Mouse (Mus musculus) limb, embryonic 10.5 days (tissue): ENCODE measurements at regions not wholly inside any gene's neighbourhood (a gene's known extent, or its start where the extent isn't known, plus 50 kb on each side); places are given as distances from the start of the nearest gene placed in this dataset.

Source experiments
- DNase-seq: peaks from one replicate; pipeline ENCODE4 v3.0.0-alpha.2; 2017; ENCODE audit warnings: low spot score
- H3K27ac ChIP-seq: fragments of 300-500 bp; sonication (generic); 2 replicates; pipeline ENCODE4 v1.5.1; 2016; ENCODE audit warnings: mild to moderate bottlenecking
- H3K27me3 ChIP-seq: fragments of 300-500 bp; sonication (generic); 2 replicates; pipeline ENCODE4 v1.6.1; 2016; ENCODE audit warnings: low read depth, mild to moderate bottlenecking; ENCODE audit not compliant: poor library complexity, severe bottlenecking
- H3K36me3 ChIP-seq: fragments of 300-500 bp; sonication (generic); 2 replicates; pipeline ENCODE4 v1.6.1; 2016; ENCODE audit warnings: mild to moderate bottlenecking, moderate library complexity
- H3K4me1 ChIP-seq: fragments of 300-500 bp; sonication (generic); 2 replicates; pipeline ENCODE4 v1.6.1; 2016
- H3K4me3 ChIP-seq: fragments of 300-500 bp; sonication (generic); 2 replicates; pipeline ENCODE4 v1.5.1; 2016; ENCODE audit warnings: mild to moderate bottlenecking, moderate library complexity
- H3K9me3 ChIP-seq: fragments of 300-500 bp; sonication (generic); replicated peaks from 2 replicates; pipeline ENCODE4 v1.6.1; 2016; ENCODE audit warnings: mild to moderate bottlenecking
- WGBS: fragments of 180-500 bp; shearing (Covaris S2); methylation state at CpG from one replicate; pipeline ENCODE4 v1.1.7; 2016; 5-methylcytosine and 5-hydroxymethylcytosine counted together

- H3K27me3 ChIP-seq, result no peaks in the 10 kb centered on the region
- peaks cover 21% of the 10 kb centered on the region for H3K4me1 ChIP-seq
- peak overlapping the region; percentile 42; the same call in 1 of the 2 replicates for H3K27ac ChIP-seq
- H3K9me3 ChIP-seq, result no peaks in the 10 kb centered on the region
- H3K4me3 ChIP-seq, result no peak overlapping the region
- H3K36me3 ChIP-seq, result no peaks in the 10 kb centered on the region
- DNase-seq, result no peak
- 50% methylated on average over 4 of the region's 4 CpGs for WGBS
These were observed 89.7 kb upstream of the Lpar1 start for GRCm38 (mm10) chr4:58643371-58643770.

- Histone ChIP-seq H3K4me1 (peaks cover 14% of the 10 kb centered on the region), H3K27me3 (no peaks in the 10 kb centered on the region), H3K27ac (no peak overlapping the region), H3K9me3 (no peaks in the 10 kb centered on the region), H3K36me3 (no peaks in the 10 kb centered on the region), H3K4me3 (no peak overlapping the region)
- DNase-seq, result no peak
- 92% methylated on average over 10 of the region's 10 CpGs for WGBS
These were observed 88.5 kb upstream of the Lpar1 start for GRCm38 (mm10) chr4:58642236-58642635.

DNA sequence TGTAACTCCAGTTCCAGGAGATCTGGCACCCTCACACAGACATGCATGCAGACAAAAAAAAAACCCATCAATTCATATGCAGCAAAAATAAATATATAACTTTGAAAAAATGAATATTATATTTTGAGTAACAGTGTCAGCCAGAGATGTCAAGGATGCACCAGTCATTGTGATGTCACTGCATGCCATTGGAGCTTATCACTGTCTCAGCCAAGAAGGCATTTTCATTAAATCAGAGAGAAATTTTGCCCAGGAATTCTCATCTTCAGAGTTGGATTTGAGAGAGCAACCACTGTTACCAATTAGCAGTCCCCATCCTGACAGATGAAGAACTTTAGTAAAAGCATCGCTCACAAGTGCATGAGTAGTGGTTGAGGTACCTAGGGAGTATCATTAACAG is 79.0 kb upstream of the Lpar1 start:
- Histone ChIP-seq H3K27ac (peak overlapping the region; percentile 81), H3K4me3 (no peak overlapping the region), H3K9me3 (no peaks in the 10 kb centered on the region), H3K27me3 (no peaks in the 10 kb centered on the region), H3K36me3 (peaks cover 7% of the 10 kb centered on the region), H3K4me1 (peaks cover 49% of the 10 kb centered on the region)
- 66% methylated on average over 1 of the region's 1 CpGs for WGBS
- no peak for DNase-seq

GRCm38 (mm10) chr4:58631415-58631814 is 77.7 kb upstream of the Lpar1 start:
- Histone ChIP-seq H3K4me3 (no peak overlapping the region), H3K36me3 (peaks cover 7% of the 10 kb centered on the region), H3K9me3 (no peaks in the 10 kb centered on the region), H3K27ac (peak overlapping the region; percentile 81), H3K4me1 (peaks cover 56% of the 10 kb centered on the region), H3K27me3 (no peaks in the 10 kb centered on the region)
- DNase-seq, result peak; percentile 59
- WGBS, result 25% methylated on average over 4 of the region's 4 CpGs

- 57% methylated on average over 7 of the region's 7 CpGs for WGBS
- H3K36me3 ChIP-seq, result peaks cover 7% of the 10 kb centered on the region
- H3K4me3 ChIP-seq, result no peak overlapping the region
- no peak for DNase-seq
- H3K4me1 ChIP-seq, result peaks cover 22% of the 10 kb centered on the region
- H3K9me3 ChIP-seq, result 0 out of 2 replicates have a peak, but pooled peaks cover 2% of the 10 kb centered on the region
- no peaks in the 10 kb centered on the region for H3K27me3 ChIP-seq
- peak overlapping the region; percentile 74 for H3K27ac ChIP-seq
These were observed 73.3 kb upstream of the Lpar1 start for GRCm38 (mm10) chr4:58627021-58627420.

GRCm38 (mm10) chr4:58624059-58624458 is 70.4 kb upstream of the Lpar1 start:
- 0 out of 2 replicates have a peak, but pooled peaks cover 2% of the 10 kb centered on the region for H3K9me3 ChIP-seq
- no peak overlapping the region for H3K4me3 ChIP-seq
- no peak overlapping the region for H3K27ac ChIP-seq
- WGBS, result 72% methylated on average over 3 of the region's 3 CpGs
- H3K4me1 ChIP-seq, result peaks cover 7% of the 10 kb centered on the region
- DNase-seq, result no peak
- no peaks in the 10 kb centered on the region for H3K27me3 ChIP-seq
- H3K36me3 ChIP-seq, result 0 out of 2 replicates have a peak, but pooled peaks cover under 1% of the 10 kb centered on the region

GRCm38 (mm10) chr4:58620641-58621040 is 66.9 kb upstream of the Lpar1 start:
- no peaks in the 10 kb centered on the region for H3K36me3 ChIP-seq
- H3K27ac ChIP-seq, result no peak overlapping the region
- DNase-seq, result peak; percentile 11
- H3K4me1 ChIP-seq, result peaks cover 11% of the 10 kb centered on the region
- WGBS, result 98% methylated on average over 3 of the region's 3 CpGs
- no peaks in the 10 kb centered on the region for H3K27me3 ChIP-seq
- no peak overlapping the region for H3K4me3 ChIP-seq
- H3K9me3 ChIP-seq, result 0 out of 2 replicates have a peak, but pooled peaks cover 2% of the 10 kb centered on the region

- WGBS, result 78% methylated on average over 3 of the region's 3 CpGs
- Histone ChIP-seq H3K27me3 (no peaks in the 10 kb centered on the region), H3K4me3 (no peak overlapping the region), H3K4me1 (peaks cover 22% of the 10 kb centered on the region), H3K36me3 (no peaks in the 10 kb centered on the region), H3K9me3 (no peaks in the 10 kb centered on the region), H3K27ac (no peak overlapping the region)
- no peak for DNase-seq
These were observed 63.6 kb upstream of the Lpar1 start for GRCm38 (mm10) chr4:58617261-58617660.

DNA sequence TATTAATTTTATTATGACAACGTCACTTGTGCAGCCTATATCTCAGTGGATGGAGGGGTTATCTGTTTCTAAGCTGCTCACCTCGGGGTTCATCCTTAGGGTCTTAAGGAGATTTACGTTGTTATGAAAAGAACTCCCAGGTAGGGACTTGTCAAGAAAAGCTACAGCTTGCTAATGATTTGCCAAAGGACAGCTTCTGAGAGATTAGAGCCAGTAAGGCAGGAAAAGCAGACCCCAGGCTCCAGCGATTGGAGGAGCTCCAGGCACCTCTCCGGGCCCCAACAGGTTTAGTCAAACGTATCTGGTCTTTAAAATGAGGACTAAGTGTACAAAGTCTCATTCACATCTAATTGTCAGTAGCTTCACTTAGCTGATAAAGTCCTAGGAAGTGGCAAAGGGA is 59.8 kb upstream of the Lpar1 start:
- Histone ChIP-seq H3K9me3 (no peaks in the 10 kb centered on the region), H3K4me3 (no peak overlapping the region), H3K4me1 (peaks cover 22% of the 10 kb centered on the region), H3K27me3 (no peaks in the 10 kb centered on the region), H3K36me3 (no peaks in the 10 kb centered on the region), H3K27ac (peak overlapping the region; percentile 15; the same call in 1 of the 2 replicates)
- DNase-seq, result no peak
- WGBS, result 54% methylated on average over 6 of the region's 6 CpGs

DNA sequence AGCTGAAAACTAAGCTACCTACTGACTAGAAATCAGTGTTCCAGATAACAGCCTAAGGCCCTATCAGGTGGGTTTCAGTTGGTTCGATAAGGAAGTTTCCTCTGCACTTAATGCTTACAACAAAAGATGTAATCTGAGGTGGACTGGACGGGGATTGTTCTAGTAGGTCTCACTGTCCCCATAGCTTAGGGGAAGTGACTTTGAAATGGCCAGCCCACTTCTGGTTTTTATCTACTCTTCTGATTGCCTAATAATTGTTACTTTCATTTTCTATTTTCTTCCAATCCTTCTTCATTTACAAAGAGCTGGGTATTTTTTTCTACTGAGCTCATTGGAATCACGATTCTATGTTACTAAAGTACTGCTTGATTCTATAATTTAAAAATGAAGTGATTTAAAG is 59.3 kb upstream of the Lpar1 start:
- H3K9me3 ChIP-seq, result no peaks in the 10 kb centered on the region
- no peak overlapping the region for H3K4me3 ChIP-seq
- H3K4me1 ChIP-seq, result peaks cover 19% of the 10 kb centered on the region
- H3K36me3 ChIP-seq, result no peaks in the 10 kb centered on the region
- WGBS, result 86% methylated on average over 3 of the region's 3 CpGs
- H3K27me3 ChIP-seq, result no peaks in the 10 kb centered on the region
- no peak for DNase-seq
- H3K27ac ChIP-seq, result no peak overlapping the region

DNA sequence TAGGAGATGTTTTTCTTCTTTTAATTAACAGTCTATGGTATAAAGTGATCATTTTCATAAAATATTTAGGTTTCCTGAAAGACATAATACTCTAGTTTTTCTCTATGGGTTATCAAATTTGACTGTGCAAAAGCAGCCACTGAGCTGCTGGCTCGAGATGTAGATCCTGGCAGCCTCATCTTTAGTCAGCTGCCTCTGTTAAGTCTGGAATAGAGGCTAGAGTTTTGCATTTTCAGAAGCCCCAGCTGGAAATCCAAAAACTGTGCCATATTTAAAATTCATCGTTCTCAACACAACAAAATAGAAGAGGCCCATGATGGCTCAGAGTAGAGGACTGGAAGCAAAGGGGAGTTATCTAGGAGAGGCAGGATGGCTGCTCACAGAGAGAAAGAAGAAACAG is 53.8 kb upstream of the Lpar1 start:
- no peaks in the 10 kb centered on the region for H3K9me3 ChIP-seq
- DNase-seq, result no peak
- no peaks in the 10 kb centered on the region for H3K36me3 ChIP-seq
- H3K27ac ChIP-seq, result no peak overlapping the region
- 91% methylated on average over 2 of the region's 2 CpGs for WGBS
- no peaks in the 10 kb centered on the region for H3K4me1 ChIP-seq
- no peak overlapping the region for H3K4me3 ChIP-seq
- no peaks in the 10 kb centered on the region for H3K27me3 ChIP-seq

DNA sequence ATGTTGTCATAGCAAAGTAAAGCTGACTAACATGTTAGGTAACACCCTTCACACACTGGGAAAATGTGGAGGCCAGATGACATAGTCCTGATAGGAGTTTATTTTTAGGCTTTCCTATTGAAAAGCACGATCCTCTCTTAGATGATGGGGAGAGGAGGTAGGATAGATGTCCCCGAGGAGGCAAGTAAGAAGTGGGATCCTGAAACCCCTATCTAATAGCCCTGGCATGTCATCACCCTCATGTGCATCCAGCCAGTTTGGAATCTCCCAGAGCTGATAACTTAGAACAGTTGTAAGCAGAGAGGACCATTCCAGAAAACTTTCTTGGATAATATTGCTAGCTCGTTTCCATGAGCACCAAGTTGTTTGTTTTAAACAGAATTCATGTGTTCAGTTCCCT is 52.2 kb upstream of the Lpar1 start:
- Histone ChIP-seq H3K36me3 (no peaks in the 10 kb centered on the region), H3K9me3 (no peaks in the 10 kb centered on the region), H3K27me3 (no peaks in the 10 kb centered on the region), H3K4me3 (no peak overlapping the region), H3K4me1 (no peaks in the 10 kb centered on the region), H3K27ac (no peak overlapping the region)
- 90% methylated on average over 3 of the region's 3 CpGs for WGBS
- DNase-seq, result no peak
